Mouse (Mus musculus) brain, adult 10 weeks (tissue): Measurements from ENCODE around the gene Sgk2. TPM values are rescaled to one million over a fixed set of nuclear protein-coding genes. Genes with fewer than 3 reads are reported as not detected.

Experiments
- polyA plus RNA-seq: library from polyadenylated mRNA; stranded (reverse); fragments of 350-450 nt; fragmentation: Illumina TruSeq; extraction: RNeasy Lipid Tissue Mini Kit (QIAGEN cat#74804); gene quantifications from one replicate; pipeline ENCODE4 v1.2.3, GENCODE M21; 2015; ENCODE audit warnings: low read depth, low replicate concordance

The Sgk2 gene
- 2.2 TPM for polyA plus RNA-seq

GRCm38 (mm10) chr2:162987218-162987617 is at the start of gene Sgk2:
Gene Sgk2 (plus strand): TSS chr2:162987330.

GRCm38 (mm10) chr2:162943148-162943846 is 43.8 kb upstream of the Sgk2 start, which contains the start of gene L3mbtl1:
Gene L3mbtl1 (plus strand): TSS chr2:162943472.

GRCm38 (mm10) chr2:163016916-163017743 is 30.0 kb downstream of the Sgk2 start, which contains the start of gene Ift52:
Gene Ift52 (plus strand): TSS chr2:163017354.

GRCm38 (mm10) chr2:163054335-163054840 is 67.3 kb downstream of the Sgk2 start, which contains the start of gene Mybl2:
Gene Mybl2 (plus strand): TSS chr2:163054687.

Other genes with a start within 250 kb of the Sgk2 start
- 127 TPM for gene Srsf6, start 55.8 kb upstream of the Sgk2 start, polyA plus RNA-seq
- gene L3mbtl1, start 43.9 kb upstream of the Sgk2 start, polyA plus RNA-seq = 7.8 TPM
- gene Ift52, start 30.0 kb downstream of the Sgk2 start, polyA plus RNA-seq = 45.7 TPM
- 2.8 TPM for gene Mybl2, start 67.4 kb downstream of the Sgk2 start, polyA plus RNA-seq
- gene Gtsf1l, start 100.5 kb downstream of the Sgk2 start, polyA plus RNA-seq = not detected
- gene Tox2, start 215.8 kb downstream of the Sgk2 start, polyA plus RNA-seq = 23.2 TPM